Mouse (Mus musculus) liver, postnatal 0 days (tissue): ENCODE data around the gene Lrrc8b.

Source experiments
- CTCF ChIP-seq: sonication (generic); IDR thresholded peaks from 2 replicates; pipeline ENCODE4 v1.5.1; 2016; ENCODE audit warnings: antibody characterized with exemption, low read depth
- EP300 ChIP-seq: IDR thresholded peaks from 2 replicates; pipeline ENCODE4 v1.6.1; 2016; ENCODE audit warnings: antibody characterized with exemption, low read depth, mild to moderate bottlenecking

GRCm38 (mm10) chr5:105411294-105411570 is 4.3 kb upstream of the Lrrc8b start:
- no peak for TF ChIP-seq CTCF
- TF ChIP-seq EP300, result no peak
